Mouse (Mus musculus): Measurements from ENCODE around the gene Myh9.
"Not testable (repeated sequence)": the region's sequence is repeated elsewhere in the genome, so short reads cannot be mapped to it uniquely, and the experiment has no call there.

Gene Myh9

DNA sequence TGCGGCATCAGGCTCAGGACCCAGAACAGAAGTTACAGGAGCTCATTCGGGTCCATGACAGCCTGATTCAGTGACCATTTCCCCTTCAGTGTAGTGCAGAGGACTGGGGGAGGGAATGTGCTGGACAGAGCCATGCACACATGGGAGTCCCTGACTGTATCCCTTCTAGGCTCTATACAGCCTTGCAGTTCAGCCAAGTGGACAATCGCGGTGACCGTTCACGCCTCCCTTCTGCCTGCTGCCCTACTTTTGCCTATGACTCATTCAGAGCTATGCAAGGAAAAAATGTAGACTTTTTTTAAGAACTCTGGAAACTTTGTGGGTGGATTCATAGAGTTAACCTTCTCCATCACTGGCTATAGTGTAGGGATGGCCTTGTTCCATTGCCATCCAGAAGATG is 123.7 kb downstream of the Myh9 start:
- DNase-seq (ENCODE audit: low spot score in 2 of 2) = not testable (repeated sequence)

All from spleen, postnatal 36 days (tissue).